Mouse (Mus musculus): ENCODE measurements around the gene Tmem206. TPM values are rescaled to one million over a fixed set of nuclear protein-coding genes. Genes with fewer than 3 reads are reported as not detected.
A peak's percentile ranks its signal among the peaks of the same experiment; 100 is the strongest.

Tmem206 gene
- polyA plus RNA-seq, 1 experiment = 17.8 TPM

DNA sequence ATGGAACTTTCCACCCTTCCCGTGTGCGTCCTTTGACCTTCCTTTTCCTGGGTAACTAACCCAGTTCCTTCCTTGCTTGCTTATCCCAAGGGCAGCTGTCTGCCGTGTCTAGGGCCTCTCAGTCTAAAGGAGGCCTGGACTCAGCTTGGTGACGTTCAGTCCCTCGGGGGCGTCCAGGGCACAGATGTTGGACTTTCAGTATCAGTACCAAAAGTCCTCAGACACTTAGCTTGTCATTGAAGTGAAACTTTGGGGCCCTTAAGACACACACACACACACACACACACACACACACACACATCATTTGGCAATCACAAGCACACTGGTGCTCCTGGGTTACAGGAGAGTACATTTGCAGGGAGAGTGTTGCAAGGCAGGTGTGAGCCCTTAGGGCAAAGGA is 21.5 kb upstream of the Tmem206 start:
- 88% methylated on average over 6 of the region's 6 CpGs for WGBS
- Histone ChIP-seq H3K27ac (ENCODE audit: control insufficient read depth, insufficient read depth, low read length) (no peak overlapping the region), H3K4me3 (ENCODE audit: control insufficient read depth, insufficient read depth, low read length) (no peak overlapping the region), H3K4me1 (replicated peaks; ENCODE audit: control insufficient read depth, insufficient read depth, low read length) (peaks cover 9% of the 10 kb centered on the region; the same call in 1 of the 2 replicates), H3K27me3 (ENCODE audit: control insufficient read depth, insufficient read depth, low read length) (no peaks in the 10 kb centered on the region), H3K36me3 (ENCODE audit: control insufficient read depth, insufficient read depth, low read length) (no peaks in the 10 kb centered on the region)
- no peak for DNase-seq
- TF ChIP-seq POLR2A (IDR thresholded peaks at IDR 0.05; ENCODE audit: control insufficient read depth, extremely low read depth, insufficient read depth, low read length, poor library complexity) = no peak
- TF ChIP-seq CTCF (IDR thresholded peaks at IDR 0.05; ENCODE audit: borderline replicate concordance, control insufficient read depth, extremely low read depth, insufficient read depth, low read length, poor library complexity) = no peak

DNA sequence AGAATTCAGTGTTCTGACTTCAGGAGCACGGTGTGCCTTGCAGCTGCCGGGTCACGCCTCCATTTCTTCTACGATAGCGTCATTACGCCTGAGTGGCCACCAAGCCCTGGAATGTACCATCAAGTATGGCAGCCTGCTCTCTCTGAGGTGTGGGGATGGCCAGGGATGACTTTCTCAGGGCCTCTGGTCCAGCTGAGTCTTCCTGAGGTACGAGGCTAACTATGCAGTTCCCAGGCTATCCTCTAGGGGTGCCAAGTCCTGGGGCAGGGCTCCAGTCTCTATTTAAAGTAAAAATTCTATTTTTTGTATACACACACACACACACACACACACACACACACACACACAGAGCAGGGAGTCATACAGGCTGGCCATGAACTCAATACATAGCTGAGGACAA is 20.1 kb upstream of the Tmem206 start:
- Histone ChIP-seq H3K4me1 (replicated peaks; ENCODE audit: control insufficient read depth, insufficient read depth, low read length) (peaks cover 9% of the 10 kb centered on the region; the same call in 1 of the 2 replicates), H3K27me3 (ENCODE audit: control insufficient read depth, insufficient read depth, low read length) (no peaks in the 10 kb centered on the region), H3K27ac (ENCODE audit: control insufficient read depth, insufficient read depth, low read length) (no peak overlapping the region), H3K36me3 (ENCODE audit: control insufficient read depth, insufficient read depth, low read length) (no peaks in the 10 kb centered on the region), H3K4me3 (ENCODE audit: control insufficient read depth, insufficient read depth, low read length) (no peak overlapping the region)
- 88% methylated on average over 7 of the region's 7 CpGs for whole genome bisulfite sequencing
- no peak for DNase-seq
- TF ChIP-seq CTCF (IDR thresholded peaks at IDR 0.05; ENCODE audit: borderline replicate concordance, control insufficient read depth, extremely low read depth, insufficient read depth, low read length, poor library complexity) (peak; percentile 38; the same call in 1 of the 2 replicates), POLR2A (IDR thresholded peaks at IDR 0.05; ENCODE audit: control insufficient read depth, extremely low read depth, insufficient read depth, low read length, poor library complexity) (no peak)

DNA sequence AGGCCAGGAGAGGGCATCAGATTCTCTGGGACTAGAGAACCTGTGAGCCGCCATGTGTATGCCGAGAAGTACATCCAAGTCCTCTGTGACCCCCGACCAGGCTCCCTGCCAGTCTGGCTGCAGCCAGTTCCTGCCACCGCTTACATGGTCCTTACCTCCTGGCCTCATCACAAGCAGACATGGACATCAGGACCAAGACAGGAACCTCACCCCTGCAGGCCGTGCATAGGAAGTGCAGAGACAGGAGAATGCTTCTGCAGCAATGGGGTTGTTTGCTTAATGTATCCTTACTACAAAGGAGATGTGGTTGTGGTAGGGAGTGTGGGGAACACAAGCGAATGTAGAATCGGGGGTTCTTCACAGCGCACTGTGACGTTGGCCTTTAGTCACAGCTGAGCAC is 19.4 kb upstream of the Tmem206 start:
- WGBS = 65% methylated on average over 9 of the region's 9 CpGs
- no peaks in the 10 kb centered on the region for H3K27me3 ChIP-seq (ENCODE audit: control insufficient read depth, insufficient read depth, low read length)
- no peak overlapping the region for H3K4me3 ChIP-seq (ENCODE audit: control insufficient read depth, insufficient read depth, low read length)
- TF ChIP-seq CTCF (IDR thresholded peaks at IDR 0.05; ENCODE audit: borderline replicate concordance, control insufficient read depth, extremely low read depth, insufficient read depth, low read length, poor library complexity) (peak; percentile 30; the same call in 1 of the 2 replicates), POLR2A (IDR thresholded peaks at IDR 0.05; ENCODE audit: control insufficient read depth, extremely low read depth, insufficient read depth, low read length, poor library complexity) (no peak)
- no peak for DNase-seq
- H3K36me3 ChIP-seq (ENCODE audit: control insufficient read depth, insufficient read depth, low read length) = no peaks in the 10 kb centered on the region
- no peak overlapping the region for H3K27ac ChIP-seq (ENCODE audit: control insufficient read depth, insufficient read depth, low read length)
- peaks cover 9% of the 10 kb centered on the region; the same call in 1 of the 2 replicates for H3K4me1 ChIP-seq (replicated peaks; ENCODE audit: control insufficient read depth, insufficient read depth, low read length)

DNA sequence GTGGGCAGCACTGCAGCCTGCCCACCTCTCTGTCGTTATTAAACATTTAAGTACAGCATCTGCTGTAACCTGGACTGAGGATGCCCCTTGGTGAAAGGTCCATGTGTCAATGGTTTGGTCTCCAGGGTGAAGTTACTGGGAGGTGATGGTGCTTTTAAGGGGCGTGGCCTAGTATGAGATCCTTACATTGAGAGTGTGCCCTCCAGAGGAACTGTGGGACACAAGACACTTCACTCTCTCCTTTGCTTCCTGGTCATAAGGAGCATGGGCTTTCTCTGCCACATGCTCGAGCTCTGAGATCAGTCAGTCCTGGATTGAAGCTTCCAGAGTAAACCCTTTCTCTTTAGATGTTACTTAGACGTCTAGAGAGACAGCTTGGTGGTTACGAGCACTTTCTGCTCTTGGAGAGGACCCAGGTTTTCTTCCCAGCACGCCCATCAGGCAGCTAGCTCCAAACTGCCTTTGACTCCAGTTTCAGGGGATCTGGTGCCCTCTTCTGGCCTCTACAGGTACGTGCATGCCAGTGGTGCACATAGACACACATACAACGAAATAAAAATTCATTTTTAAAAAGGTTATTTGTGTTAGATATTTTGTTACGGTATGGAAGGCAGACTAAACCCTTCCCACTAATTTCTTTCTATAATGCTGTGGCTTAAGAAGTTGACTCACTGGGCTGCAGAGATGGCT is 17.8 kb upstream of the Tmem206 start:
- H3K4me3 ChIP-seq (ENCODE audit: control insufficient read depth, insufficient read depth, low read length) = no peak overlapping the region
- 95% methylated on average over 9 of the region's 9 CpGs for WGBS
- H3K27ac ChIP-seq (ENCODE audit: control insufficient read depth, insufficient read depth, low read length) = no peak overlapping the region
- no peaks in the 10 kb centered on the region for H3K27me3 ChIP-seq (ENCODE audit: control insufficient read depth, insufficient read depth, low read length)
- peaks cover 9% of the 10 kb centered on the region; the same call in 1 of the 2 replicates for H3K4me1 ChIP-seq (replicated peaks; ENCODE audit: control insufficient read depth, insufficient read depth, low read length)
- no peak for TF ChIP-seq POLR2A (IDR thresholded peaks at IDR 0.05; ENCODE audit: control insufficient read depth, extremely low read depth, insufficient read depth, low read length, poor library complexity)
- TF ChIP-seq CTCF (IDR thresholded peaks at IDR 0.05; ENCODE audit: borderline replicate concordance, control insufficient read depth, extremely low read depth, insufficient read depth, low read length, poor library complexity) = no peak
- no peak for DNase-seq
- H3K36me3 ChIP-seq (ENCODE audit: control insufficient read depth, insufficient read depth, low read length) = no peaks in the 10 kb centered on the region

DNA sequence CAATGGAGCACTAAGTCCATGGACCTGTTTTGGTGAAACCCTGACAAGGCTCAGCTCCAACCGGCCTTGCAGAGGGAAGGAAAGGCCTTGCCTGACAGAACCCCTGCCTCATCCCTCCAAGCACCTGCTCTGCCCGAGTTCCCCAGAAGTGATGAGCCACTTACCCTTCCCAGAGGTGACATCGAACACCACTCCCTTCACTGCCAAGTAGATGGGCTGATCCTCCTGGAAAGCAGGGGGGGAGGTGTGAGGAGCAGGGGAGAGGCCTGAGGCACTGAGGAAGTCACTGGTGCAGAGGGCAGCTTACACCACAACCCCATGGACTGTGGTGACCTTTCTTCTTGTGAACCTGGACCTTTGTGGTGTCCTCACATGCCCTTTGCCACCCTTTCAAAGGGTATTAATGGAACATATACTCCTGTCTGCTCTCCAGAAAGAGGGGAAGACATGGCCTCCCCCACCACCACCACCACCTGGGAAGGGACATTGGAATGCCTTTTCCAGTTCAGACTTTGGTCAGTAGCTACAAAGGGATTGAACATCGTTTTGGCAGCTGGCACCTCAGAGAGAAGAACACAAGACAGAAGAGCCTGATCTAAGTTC is 14.3 kb upstream of the Tmem206 start:
- Histone ChIP-seq H3K27ac (ENCODE audit: control insufficient read depth, insufficient read depth, low read length) (no peak overlapping the region), H3K27me3 (ENCODE audit: control insufficient read depth, insufficient read depth, low read length) (no peaks in the 10 kb centered on the region), H3K4me3 (ENCODE audit: control insufficient read depth, insufficient read depth, low read length) (no peak overlapping the region), H3K4me1 (replicated peaks; ENCODE audit: control insufficient read depth, insufficient read depth, low read length) (peaks cover 11% of the 10 kb centered on the region; the same call in 1 of the 2 replicates), H3K36me3 (ENCODE audit: control insufficient read depth, insufficient read depth, low read length) (no peaks in the 10 kb centered on the region)
- 89% methylated on average over 4 of the region's 4 CpGs for WGBS
- TF ChIP-seq POLR2A (IDR thresholded peaks at IDR 0.05; ENCODE audit: control insufficient read depth, extremely low read depth, insufficient read depth, low read length, poor library complexity) (no peak), CTCF (IDR thresholded peaks at IDR 0.05; ENCODE audit: borderline replicate concordance, control insufficient read depth, extremely low read depth, insufficient read depth, low read length, poor library complexity) (no peak)
- no peak for DNase-seq

DNA sequence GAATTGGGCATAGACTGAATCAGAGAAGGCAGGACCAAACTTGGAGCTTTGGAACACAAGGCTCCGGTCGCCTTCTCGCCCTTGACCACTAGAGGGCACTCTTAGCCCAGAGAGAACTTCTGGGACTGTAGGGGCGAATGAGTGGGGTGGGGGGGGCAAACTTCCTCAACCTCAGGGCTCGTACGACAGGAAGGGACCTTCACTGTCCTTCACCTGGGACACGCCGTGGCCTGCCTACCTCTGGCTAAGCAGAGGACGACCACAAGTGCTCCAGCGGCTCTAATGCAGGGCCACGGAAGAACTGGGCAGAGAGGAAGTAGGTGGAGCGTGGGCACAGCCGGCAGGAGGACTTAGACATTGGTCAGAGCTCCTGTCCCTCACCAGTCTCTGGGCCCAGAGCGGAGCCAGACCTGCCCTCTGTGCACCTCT is 13.2 kb upstream of the Tmem206 start:
- H3K4me1 ChIP-seq (replicated peaks; ENCODE audit: control insufficient read depth, insufficient read depth, low read length) = peaks cover 9% of the 10 kb centered on the region
- under 1% methylated on average over 14 of the region's 14 CpGs for WGBS
- DNase-seq = peak; percentile 85
- H3K27me3 ChIP-seq (ENCODE audit: control insufficient read depth, insufficient read depth, low read length) = no peaks in the 10 kb centered on the region
- no peak overlapping the region for H3K27ac ChIP-seq (ENCODE audit: control insufficient read depth, insufficient read depth, low read length)
- TF ChIP-seq CTCF (IDR thresholded peaks at IDR 0.05; ENCODE audit: borderline replicate concordance, control insufficient read depth, extremely low read depth, insufficient read depth, low read length, poor library complexity) (peak; percentile 90), POLR2A (IDR thresholded peaks at IDR 0.05; ENCODE audit: control insufficient read depth, extremely low read depth, insufficient read depth, low read length, poor library complexity) (no peak)
- no peaks in the 10 kb centered on the region for H3K36me3 ChIP-seq (ENCODE audit: control insufficient read depth, insufficient read depth, low read length)
- peak overlapping the region; percentile 69 for H3K4me3 ChIP-seq (ENCODE audit: control insufficient read depth, insufficient read depth, low read length)

Data from thymus, adult 2 months (tissue).